Mouse (Mus musculus): Measurements from ENCODE around the gene Fgf2. TPM values are rescaled to one million over a fixed set of nuclear protein-coding genes. Genes with fewer than 3 reads are reported as not detected.

Fgf2 gene
- total RNA-seq, 2 experiments from 2014 or later, result 3.2 to 6.6 TPM

DNA sequence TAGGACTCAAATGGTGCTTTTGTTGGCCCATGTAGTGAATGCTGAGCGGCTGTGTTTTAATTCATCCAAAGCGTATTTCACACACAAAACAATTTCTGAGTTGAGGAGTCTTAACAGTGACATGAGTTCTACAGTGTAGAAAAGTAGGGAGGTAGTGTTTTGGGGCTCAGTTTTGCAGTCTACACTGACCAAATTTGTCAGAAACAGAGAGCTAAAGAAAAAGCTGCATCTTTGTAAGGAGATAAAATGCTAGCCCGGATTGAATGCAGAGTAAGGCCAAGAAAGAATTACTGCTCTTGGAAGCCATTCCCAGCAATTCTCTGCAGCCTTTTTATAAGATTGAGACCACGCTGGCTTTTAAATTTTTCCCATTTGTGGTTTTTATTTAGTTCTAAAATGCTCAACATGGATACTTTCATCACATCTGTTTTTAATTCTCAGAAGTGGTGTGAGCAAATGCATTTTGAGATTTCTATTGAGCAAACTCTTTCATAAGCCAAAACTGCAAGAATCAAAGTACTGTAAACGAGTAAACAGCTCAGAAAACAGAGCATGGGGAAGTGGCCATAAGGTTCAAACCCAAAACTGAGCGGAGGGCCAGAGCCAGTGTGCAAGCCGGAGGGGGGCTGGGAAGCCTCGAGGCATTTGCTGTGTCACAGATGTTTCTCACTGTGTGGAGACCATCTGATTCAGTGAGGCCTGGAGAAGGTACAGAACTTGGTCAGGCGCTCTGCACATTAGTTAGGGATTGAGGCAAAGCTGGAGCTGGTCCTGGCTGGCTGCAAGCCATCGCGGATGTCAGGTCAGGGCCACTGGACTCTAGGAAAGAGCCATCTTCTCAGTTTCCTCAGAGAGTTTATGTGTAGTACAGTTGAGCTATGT is 53.8 kb downstream of the Fgf2 start:
- intact Hi-C loops (cut with DNase I), result no loop called here

DNA sequence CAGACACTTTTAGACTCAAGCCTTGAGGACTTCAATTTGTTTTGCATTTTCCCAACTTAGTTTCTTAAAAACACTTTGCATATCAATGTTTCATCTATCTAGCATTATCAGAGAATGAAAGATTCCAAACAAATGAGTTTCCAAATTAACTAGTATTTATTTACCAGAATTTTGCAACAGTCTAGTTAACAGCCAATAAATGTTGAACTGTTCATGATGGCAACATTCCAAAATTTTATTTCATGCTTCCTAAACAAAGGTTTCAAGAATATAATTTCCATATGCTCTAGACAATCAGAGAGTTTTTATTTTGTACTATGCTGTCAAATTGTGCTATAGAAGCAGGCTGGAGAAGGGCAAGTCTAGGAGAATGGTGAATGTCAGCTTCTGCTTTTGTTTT is 59.5 kb downstream of the Fgf2 start:
- intact Hi-C loops (cut with DNase I), result no loop called here

More for the DNA sequence above, 53.8 kb downstream of the Fgf2 start:
- peak; percentile 55 to 57 for DNase-seq

GRCm38 (mm10) chr3:37413446-37413845 is 65.3 kb downstream of the Fgf2 start:
- no peak for DNase-seq
- intact Hi-C loops (cut with DNase I), result loop anchor here (5.0 kb wide), 1 partner anchor 71 kb away; no protein-coding TSS in a partner anchor

More for the DNA sequence above, 59.5 kb downstream of the Fgf2 start:
- DNase-seq, result no peak

DNA sequence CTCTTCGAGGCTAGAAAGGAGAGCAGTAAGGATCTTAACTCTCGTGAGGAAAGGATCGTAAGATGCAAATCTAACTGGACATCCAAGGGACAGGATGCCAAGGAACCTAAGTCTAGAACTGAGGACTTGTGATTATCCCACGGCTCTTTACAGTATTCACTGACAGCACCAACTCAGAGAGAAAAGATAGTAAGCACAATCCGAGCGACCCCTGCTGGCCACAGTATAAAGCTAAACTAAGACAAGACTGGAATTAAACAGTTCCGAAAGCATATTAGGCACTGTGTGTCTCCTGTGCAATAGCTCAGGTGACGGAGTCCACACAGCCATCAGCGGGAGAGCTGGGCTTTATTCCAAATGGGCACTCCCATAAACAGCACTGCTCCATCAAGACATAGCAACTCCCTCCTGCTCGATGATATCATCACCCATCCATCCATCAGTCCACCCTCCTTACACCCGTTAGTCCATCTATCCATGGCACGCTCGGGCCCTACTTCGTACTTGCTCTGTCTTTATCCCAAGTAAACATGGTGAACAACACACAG is 66.3 kb downstream of the Fgf2 start:
- DNase-seq, result peak; percentile 83 to 86
- intact Hi-C loops (cut with DNase I), result loop anchor here (2.0 to 5.0 kb wide), 2 partner anchors 72 to 196 kb away; no protein-coding TSS in a partner anchor

DNA sequence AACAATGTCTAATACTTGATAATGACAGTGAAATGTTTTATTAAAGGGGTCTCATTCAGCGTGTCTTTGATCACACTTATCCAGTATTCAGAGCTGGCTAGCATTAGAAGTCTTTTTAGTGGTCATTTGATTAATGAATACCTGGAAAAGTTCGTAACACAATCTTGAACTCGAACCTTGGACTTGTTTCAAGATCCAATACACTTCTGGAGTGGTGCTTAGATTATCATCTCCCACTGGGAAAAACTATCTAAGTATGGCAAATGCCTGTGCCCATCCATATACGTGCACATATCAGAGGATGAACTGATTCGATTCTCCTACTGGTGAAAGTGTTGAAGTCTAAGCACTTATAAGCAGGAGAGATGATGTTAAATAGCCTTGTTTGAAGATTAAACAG is 70.2 kb downstream of the Fgf2 start:
- intact Hi-C loops (cut with DNase I), result no loop called here
- no peak for DNase-seq

- no peak for DNase-seq
- intact Hi-C loops (cut with DNase I), result no loop called here
Observed at GRCm38 (mm10) chr3:37418961-37419457, 70.9 kb downstream of the Fgf2 start.

DNA sequence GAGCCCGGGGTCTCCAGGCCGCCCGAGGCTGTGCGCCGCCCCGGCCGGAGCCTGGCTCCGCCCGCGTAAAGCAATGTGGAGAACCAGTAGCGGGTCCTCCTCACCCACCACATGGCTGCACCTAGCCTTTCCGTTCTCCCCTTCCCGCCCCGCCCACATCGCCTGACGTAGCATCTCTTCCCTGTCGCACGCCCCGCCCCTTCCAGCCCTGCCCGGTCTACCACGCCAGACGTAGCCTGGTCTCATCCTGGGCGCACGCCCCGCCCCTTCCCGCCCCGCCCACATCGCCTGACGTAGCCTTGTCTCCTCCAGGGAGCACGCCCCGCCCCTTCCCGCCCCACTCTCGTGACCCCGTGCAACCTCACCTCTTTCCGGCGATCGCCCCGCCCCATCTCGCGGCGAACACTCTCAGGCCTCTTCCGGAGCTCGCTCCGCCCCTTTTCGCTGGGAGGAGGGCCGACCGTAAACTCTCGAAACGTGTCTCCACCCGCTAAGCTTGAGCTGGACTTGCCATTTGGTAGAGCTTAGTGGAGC is 71.4 kb downstream of the Fgf2 start, which contains the start of gene Spata5:
Spata5 (plus strand) TSS at position 439 of the 534 bp plus-strand sequence.
- DNase-seq, result peak; percentile 97 to 98
- intact Hi-C loops (cut with DNase I), result no loop called here

DNA sequence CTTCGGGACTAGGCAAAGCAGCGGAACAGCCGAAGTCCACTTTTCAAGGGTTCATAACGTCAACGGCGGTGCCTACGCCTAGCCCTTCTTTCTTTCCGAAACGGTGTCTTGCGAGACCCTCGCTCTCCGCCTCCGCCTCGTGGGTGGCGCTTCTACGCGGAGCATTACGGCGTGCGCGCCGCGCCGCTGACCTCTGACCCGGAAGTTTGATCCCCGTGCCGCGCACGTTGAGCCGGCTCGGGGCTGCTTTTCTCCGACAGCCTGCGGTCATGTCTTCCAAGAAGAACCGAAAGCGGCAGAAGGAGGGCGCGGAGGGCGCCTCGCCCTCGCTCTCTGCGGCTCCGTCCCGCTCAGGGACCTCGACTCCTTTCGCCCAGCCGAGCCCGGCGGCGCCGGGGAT is 71.9 kb downstream of the Fgf2 start, which contains the start of gene Nudt6:
Nudt6 (minus strand) TSS at position 140 of the 400 bp plus-strand sequence.
- peak; percentile 90 to 95 for DNase-seq
- intact Hi-C loops (cut with DNase I), result no loop called here

- intact Hi-C loops (cut with DNase I), result no loop called here
- no peak for DNase-seq
Observed at GRCm38 (mm10) chr3:37420641-37421040, 72.5 kb downstream of the Fgf2 start.

- DNase-seq, result no peak
- intact Hi-C loops (cut with DNase I), result no loop called here
Observed at GRCm38 (mm10) chr3:37421179-37421578, 73.0 kb downstream of the Fgf2 start.

DNA sequence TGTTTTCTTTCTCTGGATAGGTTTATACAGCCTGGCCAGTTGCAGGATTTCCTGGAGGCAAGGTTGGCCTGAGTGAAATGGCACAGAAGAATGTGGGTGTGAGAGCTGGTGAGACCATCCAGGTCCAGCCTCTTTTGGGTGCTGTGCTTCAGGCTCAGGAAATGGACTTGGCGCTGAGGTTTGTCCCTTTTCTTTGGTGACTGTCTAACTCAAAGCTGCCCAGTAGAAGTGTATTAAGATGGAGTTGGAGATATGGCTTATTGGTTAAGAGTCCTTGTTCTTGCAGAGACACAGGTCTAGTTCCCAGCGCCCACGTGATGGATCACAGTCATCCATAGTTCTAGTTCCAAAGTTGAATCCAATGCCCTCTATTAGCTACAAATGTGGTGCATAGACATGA is 77.9 kb downstream of the Fgf2 start:
- no peak for DNase-seq
- intact Hi-C loops (cut with DNase I), result no loop called here

GRCm38 (mm10) chr3:37430359-37430758 is 82.2 kb downstream of the Fgf2 start:
- intact Hi-C loops (cut with DNase I), result no loop called here
- DNase-seq, result no peak

GRCm38 (mm10) chr3:37439770-37440169 is 91.6 kb downstream of the Fgf2 start:
- peak; percentile 31 to 40 for DNase-seq
- intact Hi-C loops (cut with DNase I), result no loop called here

DNA sequence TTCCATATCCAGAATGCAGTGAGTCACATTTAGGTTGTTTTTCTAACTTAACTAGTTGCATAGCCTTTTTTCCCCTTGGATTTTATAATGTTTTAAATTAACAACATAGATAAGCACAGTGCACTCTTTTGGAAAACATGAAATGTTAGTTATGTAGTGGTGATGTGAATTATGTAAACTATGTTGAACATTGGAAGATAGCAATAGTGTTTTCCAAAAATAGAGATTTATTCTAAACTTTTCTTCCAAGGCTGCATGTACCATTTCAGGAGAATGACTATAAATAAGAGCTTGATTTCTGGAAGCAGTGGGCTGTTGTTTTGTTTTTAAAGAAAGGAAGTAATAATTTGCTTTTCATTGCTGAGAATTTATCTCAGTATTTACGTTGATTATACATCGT is 95.3 kb downstream of the Fgf2 start:
- intact Hi-C loops (cut with DNase I), result no loop called here
- no peak for DNase-seq

DNA sequence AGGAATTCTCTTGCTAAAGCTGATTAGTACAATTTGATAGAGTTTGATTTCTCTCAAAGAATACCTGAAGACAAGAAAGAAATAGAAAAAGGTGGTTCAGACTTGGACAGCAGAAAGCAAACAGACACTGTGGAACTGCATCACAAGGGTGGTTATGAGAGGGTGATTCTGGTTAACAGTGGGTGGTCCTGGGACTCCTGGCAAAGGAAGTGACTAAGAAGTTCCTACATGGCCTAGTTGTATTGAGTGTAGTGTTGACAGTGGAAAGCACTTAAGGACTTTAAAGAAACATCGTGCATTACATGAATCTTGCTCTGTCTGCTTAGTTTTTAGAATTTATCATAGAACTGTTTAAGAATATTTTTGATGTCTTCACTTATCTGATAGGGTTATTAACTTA is 107.8 kb downstream of the Fgf2 start:
- intact Hi-C loops (cut with DNase I), result no loop called here
- no peak for DNase-seq

Other genes starting within 250 kb of the Fgf2 start
- not detected for gene Il2, start 222.4 kb upstream of the Fgf2 start, total RNA-seq (2021)
- not detected for gene Il21, start 115.7 kb upstream of the Fgf2 start, total RNA-seq (2021)
- 1 to 10 TPM; 1.2 to 1.5 TPM for gene Bbs12, start 35.8 kb upstream of the Fgf2 start, total RNA-seq (2021)
- under 1 TPM; 0.76 to 0.79 TPM for gene Cetn4, start 35.6 kb upstream of the Fgf2 start, total RNA-seq (2021)
- 10 to 100 TPM; 15.6 to 18.3 TPM for gene Spata5, start 71.5 kb downstream of the Fgf2 start, total RNA-seq (2021)
- 10 to 100 TPM; 27.2 to 30.8 TPM for gene Nudt6, start 71.9 kb downstream of the Fgf2 start, total RNA-seq (2021)

Data from heart, postnatal 14 days (tissue).